Mouse (Mus musculus) right cerebral cortex, postnatal 10 days (tissue): Measurements from ENCODE around the gene Serf2.

Experiments
- DNase-seq, 2 experiments: peaks; one replicate each; pipeline ENCODE4 v3.0.0; 2021; ENCODE audit warnings: low spot score in 2 of 2

The Serf2 gene

GRCm38 (mm10) chr2:121505942-121506882 is 57.2 kb downstream of the Serf2 start, which contains the start of the genes Mfap1a and Wdr76:
Gene Mfap1a (minus strand): TSS chr2:121506665.
Gene Wdr76 (plus strand): TSS chr2:121506723.
- DNase-seq, result peak; percentile 89 to 90

DNA sequence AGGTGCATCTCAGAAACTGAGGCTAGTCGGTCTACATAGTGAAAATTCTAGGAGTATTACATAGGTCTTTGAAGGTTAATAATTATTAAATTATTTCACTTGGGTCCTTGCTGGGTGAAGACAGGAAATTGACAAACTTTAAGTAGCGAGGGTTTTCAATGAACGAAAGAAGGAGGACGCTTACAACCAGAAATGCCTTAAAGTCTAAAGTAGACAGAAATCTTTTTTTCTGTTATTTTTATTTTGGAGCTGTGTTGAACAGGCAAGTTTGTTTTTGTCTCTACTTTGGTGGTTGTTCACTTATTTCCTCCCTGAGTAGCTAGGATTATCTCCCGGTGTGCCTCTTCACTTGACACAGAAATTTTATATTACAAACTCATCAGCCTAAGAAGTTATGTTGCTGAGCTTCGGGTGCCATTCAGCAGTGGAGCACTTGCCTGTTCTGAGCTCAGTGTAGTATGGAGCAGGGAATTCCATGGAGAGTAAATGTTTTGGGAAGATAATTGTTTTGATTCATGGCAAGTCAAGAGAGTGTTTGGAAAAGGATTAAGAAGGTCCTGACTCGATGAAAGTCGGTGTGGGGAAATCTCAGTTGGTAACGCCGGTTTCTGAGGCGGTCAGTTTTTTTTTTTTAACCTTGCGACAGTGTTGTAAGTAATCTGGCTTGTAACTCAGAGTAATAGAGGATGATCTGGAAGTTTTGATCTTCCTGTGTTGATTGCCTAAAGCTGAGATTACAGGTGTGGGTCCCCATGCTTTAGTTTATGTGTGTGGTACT is 58.4 kb downstream of the Serf2 start:
- no peak for DNase-seq
